Mouse (Mus musculus) heart, adult 11 months (tissue): ENCODE measurements around the gene Apobec2.

ENCODE experiments used
- DNase-seq: peaks from one replicate; pipeline ENCODE4 v3.0.0; 2022

The Apobec2 gene

GRCm38 (mm10) chr17:48432158-48432980 is at the start of gene Apobec2:
Apobec2 (minus strand) TSS chr17:48432930.
- peak; percentile 95 for DNase-seq

- DNase-seq = no peak
Observed at GRCm38 (mm10) chr17:48479952-48480351, 47.2 kb upstream of the Apobec2 start.

GRCm38 (mm10) chr17:48475444-48475843 is 42.7 kb upstream of the Apobec2 start:
- DNase-seq = no peak

- DNase-seq = peak; percentile 91
Observed at GRCm38 (mm10) chr17:48474282-48474681, 41.6 kb upstream of the Apobec2 start.

- DNase-seq = peak; percentile 95
Observed at GRCm38 (mm10) chr17:48467395-48468231, 34.9 kb upstream of the Apobec2 start.

- DNase-seq = no peak
Observed at GRCm38 (mm10) chr17:48466769-48467394, 34.2 kb upstream of the Apobec2 start.

- DNase-seq = no peak
Observed at GRCm38 (mm10) chr17:48463391-48463790, 30.7 kb upstream of the Apobec2 start.

- no peak for DNase-seq
Observed at GRCm38 (mm10) chr17:48462096-48462495, 29.4 kb upstream of the Apobec2 start.

GRCm38 (mm10) chr17:48457971-48458653 is 25.4 kb upstream of the Apobec2 start:
- DNase-seq = no peak

GRCm38 (mm10) chr17:48455955-48456354 is 23.2 kb upstream of the Apobec2 start:
- DNase-seq = no peak

- no peak for DNase-seq
Observed at GRCm38 (mm10) chr17:48454688-48455087, 22.0 kb upstream of the Apobec2 start, which contains the start of gene Unc5cl. Unc5cl (plus strand) TSS chr17:48454901.

GRCm38 (mm10) chr17:48454190-48454589 is 21.5 kb upstream of the Apobec2 start:
- DNase-seq = no peak

GRCm38 (mm10) chr17:48453489-48453888 is 20.8 kb upstream of the Apobec2 start:
- DNase-seq = no peak

- DNase-seq = no peak
Observed at GRCm38 (mm10) chr17:48451753-48452444, 19.2 kb upstream of the Apobec2 start.

- DNase-seq = no peak
Observed at GRCm38 (mm10) chr17:48451353-48451675, 18.6 kb upstream of the Apobec2 start, which contains the start of gene Tspo2. Tspo2 (minus strand) TSS chr17:48451522.

- no peak for DNase-seq
Observed at GRCm38 (mm10) chr17:48450666-48451352, 18.1 kb upstream of the Apobec2 start.

GRCm38 (mm10) chr17:48447675-48448074 is 14.9 kb upstream of the Apobec2 start:
- DNase-seq = no peak

- DNase-seq = no peak
Observed at GRCm38 (mm10) chr17:48443542-48444145, 10.9 kb upstream of the Apobec2 start.

- DNase-seq = no peak
Observed at GRCm38 (mm10) chr17:48442745-48443457, 10.2 kb upstream of the Apobec2 start.

- DNase-seq = peak; percentile 94
Observed at GRCm38 (mm10) chr17:48437421-48437911, 4.7 kb upstream of the Apobec2 start.
